Mouse (Mus musculus) E14TG2a.4 (cell line): ENCODE measurements around the gene Zbtb24.

ENCODE experiments used
- CTCF ChIP-seq: conservative IDR thresholded peaks from 2 replicates; pipeline ENCODE4 v1.5.1; 2014; ENCODE audit warnings: low read length
- NANOG ChIP-seq: IDR thresholded peaks from 2 replicates; pipeline ENCODE4 v1.6.1; 2014; ENCODE audit warnings: borderline replicate concordance, low read length, mixed read lengths
- POU5F1 ChIP-seq: IDR thresholded peaks from 2 replicates; pipeline ENCODE4 v1.6.1; 2014; ENCODE audit warnings: low read length, borderline replicate concordance

DNA sequence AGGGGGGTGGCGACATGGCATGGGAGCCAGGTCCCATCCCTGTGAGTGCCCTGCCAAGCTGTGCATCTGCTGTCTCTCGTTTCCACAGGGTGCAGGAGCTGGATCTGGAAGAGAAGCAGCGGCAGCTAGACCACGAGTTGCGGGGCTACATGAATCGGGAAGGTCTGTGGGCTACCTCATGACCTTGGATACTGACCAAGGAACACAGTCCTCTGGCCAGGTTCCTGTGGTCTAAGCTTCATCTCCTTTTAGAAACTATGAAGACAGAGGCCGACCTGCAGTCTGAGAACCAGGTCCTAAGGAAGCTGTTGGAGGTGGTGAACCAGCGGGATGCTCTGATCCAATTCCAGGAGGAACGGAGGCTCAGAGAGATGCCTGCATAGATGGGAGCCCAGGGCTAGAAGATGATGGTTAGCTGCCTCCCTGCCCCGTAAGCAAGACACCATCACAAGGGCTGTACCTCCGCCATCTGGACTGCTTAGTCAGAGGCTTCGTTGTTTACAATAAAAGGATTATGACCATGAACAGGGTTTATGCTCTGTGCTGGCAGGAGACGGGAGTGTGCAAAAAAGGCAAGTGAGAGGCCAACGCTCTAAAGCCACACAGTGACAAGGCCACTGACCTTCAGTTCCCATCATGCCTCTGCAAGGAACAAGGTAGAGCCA, 36.5 kb downstream of the Zbtb24 start:
- TF ChIP-seq CTCF (no peak), NANOG (no peak), POU5F1 (no peak)
